Mouse (Mus musculus) left cerebral cortex, postnatal 36 days (tissue): ENCODE data around the gene Cmtm2a. TPM values are rescaled to one million over a fixed set of nuclear protein-coding genes. Genes with fewer than 3 reads are reported as not detected.
"Not testable (repeated sequence)": the region's sequence is repeated elsewhere in the genome, so short reads cannot be mapped to it uniquely, and the experiment has no call there.

Experiments used
- DNase-seq, 2 experiments: peaks; one replicate each; pipeline ENCODE4 v3.0.0; 2021 to 2022; ENCODE audit warnings: low spot score in 2 of 2, mixed read lengths in 1 of 2
- intact Hi-C: fragments of 180-260 bp; cut with DNase I; formaldehyde crosslinking; loops from one replicate; pipeline ENCODE4 v1.15.1; 2025
- total RNA-seq, 2 experiments: library from RNA; stranded (reverse); gene quantifications; 2 replicates each; pipeline ENCODE4 v1.2.3; 2021

Gene Cmtm2a
- total RNA-seq, 2 experiments from 2014 or later: not detected

DNA sequence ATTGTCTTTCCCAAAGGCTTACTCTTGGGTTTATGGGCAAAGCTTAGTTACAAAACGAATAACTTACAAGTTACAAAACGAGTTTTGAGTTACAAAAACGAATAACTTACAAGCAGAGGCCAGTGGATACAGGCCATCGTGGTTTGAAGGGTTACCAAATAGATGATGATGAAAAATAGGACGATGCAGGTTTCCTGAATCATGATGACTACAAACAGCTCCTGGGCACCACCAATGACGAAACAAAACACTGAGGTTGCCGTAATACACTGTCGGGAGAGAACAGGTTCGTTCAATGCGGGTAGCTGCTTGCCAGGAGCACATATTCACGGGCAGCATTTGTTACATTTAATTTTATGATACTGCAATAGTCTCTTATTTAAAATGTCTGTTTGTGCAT is 12.0 kb upstream of the Cmtm2a start:
- DNase-seq: no peak
- intact Hi-C loops: no loop called here

- DNase-seq, intact Hi-C loops: not testable (repeated sequence)
Observed at GRCm38 (mm10) chr8:104302536-104302935, 9.6 kb upstream of the Cmtm2a start.

DNA sequence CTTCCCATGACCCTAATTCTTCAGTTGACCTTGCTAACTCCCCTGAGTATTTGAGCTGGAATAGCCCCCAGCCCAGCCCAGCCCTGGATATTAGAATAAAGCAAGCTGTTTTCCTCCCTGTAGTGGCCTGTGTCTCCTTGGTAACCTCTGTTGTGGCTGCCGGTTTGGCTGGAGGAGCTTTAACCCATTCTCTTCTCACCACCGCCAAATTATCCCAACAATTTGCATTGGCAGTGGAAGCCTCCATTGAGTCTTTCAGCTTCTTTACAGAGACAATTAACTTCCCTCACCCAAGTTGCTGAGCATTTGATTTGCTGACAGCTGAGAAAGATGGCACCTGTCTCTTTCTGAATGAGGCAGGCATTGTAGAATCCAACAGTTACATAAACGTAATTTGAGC is 8.6 kb upstream of the Cmtm2a start:
- intact Hi-C loops, DNase-seq: not testable (repeated sequence)

- intact Hi-C loops: no loop called here
Observed at GRCm38 (mm10) chr8:104294396-104294795, 1.4 kb upstream of the Cmtm2a start.

GRCm38 (mm10) chr8:104268937-104269440 is 24.0 kb downstream of the Cmtm2a start:
- DNase-seq: no peak
- intact Hi-C loops: no loop called here

More at GRCm38 (mm10) chr8:104294396-104294795, 1.4 kb upstream of the Cmtm2a start:
- no peak for DNase-seq

GRCm38 (mm10) chr8:104268368-104268767 is 24.6 kb downstream of the Cmtm2a start:
- intact Hi-C loops: no loop called here

DNA sequence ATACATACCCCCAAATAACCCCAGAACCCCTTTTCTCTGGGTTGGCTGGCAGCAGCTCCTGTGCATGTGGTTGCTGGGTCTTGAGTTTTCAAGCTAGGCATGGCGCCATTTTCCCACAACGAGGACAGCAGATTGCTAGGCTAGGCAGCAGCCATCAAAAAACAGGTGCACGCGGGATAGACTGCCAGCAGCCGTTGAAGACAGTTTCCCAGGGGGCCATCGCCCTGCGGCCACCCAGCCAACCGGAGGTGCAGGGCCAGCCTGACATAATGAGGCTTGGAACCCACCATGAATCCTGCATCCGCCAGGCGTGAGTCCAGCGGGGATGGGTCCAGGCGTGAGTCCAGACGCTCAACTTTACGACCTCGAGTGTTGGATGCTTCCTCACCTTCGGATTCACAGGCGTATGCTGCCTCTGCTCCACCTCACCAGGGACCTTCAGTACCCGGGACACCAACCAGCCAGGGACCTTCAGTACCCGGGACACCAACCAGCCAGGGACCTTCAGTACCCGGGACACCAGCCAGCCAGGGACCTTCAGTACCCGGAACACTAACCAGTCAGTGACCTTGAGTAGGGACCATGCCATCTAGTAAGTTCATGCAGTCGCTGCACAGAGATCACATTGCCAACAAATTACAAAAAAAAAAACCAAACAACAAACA is 28.6 kb downstream of the Cmtm2a start:
- DNase-seq, intact Hi-C loops: not testable (repeated sequence)

More at GRCm38 (mm10) chr8:104268368-104268767, 24.6 kb downstream of the Cmtm2a start:
- no peak for DNase-seq

GRCm38 (mm10) chr8:104261802-104262201 is 31.2 kb downstream of the Cmtm2a start:
- intact Hi-C loops, DNase-seq: not testable (repeated sequence)

- no peak for DNase-seq
- intact Hi-C loops: loop anchor here (5.0 kb wide), 1 partner anchor 89 kb away; no protein-coding TSS in a partner anchor
Observed at GRCm38 (mm10) chr8:104253016-104253415, 40.0 kb downstream of the Cmtm2a start.

- intact Hi-C loops: loop anchor here (5.0 kb wide), 1 partner anchor 91 kb away; no protein-coding TSS in a partner anchor
- no peak for DNase-seq
Observed at GRCm38 (mm10) chr8:104251461-104251860, 41.5 kb downstream of the Cmtm2a start.

GRCm38 (mm10) chr8:104250439-104251367 is 42.3 kb downstream of the Cmtm2a start, which contains the start of gene Cklf:
Gene Cklf (plus strand): TSS chr8:104250861.
- intact Hi-C loops: loop anchor here (5.0 kb wide), 1 partner anchor 92 kb away; no protein-coding TSS in a partner anchor
- DNase-seq: peak; percentile 78 to 81

DNA sequence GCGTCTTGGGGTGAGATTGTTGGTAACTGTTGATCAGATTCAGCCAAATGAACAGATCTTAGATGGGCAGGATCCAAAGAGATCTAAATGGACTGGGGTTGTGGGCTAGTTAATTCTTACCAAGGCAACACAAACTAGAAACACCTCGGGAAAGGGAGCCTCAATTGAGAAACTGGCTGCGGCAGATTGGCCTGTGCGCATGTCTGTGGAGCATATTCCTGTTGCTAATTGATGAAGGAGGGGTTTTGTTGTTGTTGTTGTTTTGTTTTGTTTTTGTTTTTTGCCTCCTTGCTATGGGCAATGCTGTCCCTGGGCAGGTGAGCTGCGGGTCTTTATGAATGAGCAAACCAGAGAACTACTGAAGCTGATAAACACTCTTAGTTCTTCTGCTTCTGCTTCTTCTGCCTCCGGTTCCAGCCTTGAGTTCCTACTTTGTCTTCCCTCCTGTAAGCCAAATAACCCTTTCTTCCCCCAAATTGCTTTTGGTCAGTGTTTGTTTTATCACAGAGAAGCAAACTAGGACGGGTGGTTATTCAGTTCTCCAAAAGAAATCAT is 43.5 kb downstream of the Cmtm2a start:
- intact Hi-C loops: loop anchor here (10.0 kb wide), 1 partner anchor 185 kb away; no protein-coding TSS in a partner anchor
- DNase-seq: no peak

- DNase-seq: peak; percentile 75 to 81
- intact Hi-C loops: loop anchor here (10.0 kb wide), 1 partner anchor 187 kb away; no protein-coding TSS in a partner anchor
Observed at GRCm38 (mm10) chr8:104248276-104248675, 44.7 kb downstream of the Cmtm2a start, which contains the start of gene Tk2. Gene Tk2 (minus strand): TSS chr8:104248558.

DNA sequence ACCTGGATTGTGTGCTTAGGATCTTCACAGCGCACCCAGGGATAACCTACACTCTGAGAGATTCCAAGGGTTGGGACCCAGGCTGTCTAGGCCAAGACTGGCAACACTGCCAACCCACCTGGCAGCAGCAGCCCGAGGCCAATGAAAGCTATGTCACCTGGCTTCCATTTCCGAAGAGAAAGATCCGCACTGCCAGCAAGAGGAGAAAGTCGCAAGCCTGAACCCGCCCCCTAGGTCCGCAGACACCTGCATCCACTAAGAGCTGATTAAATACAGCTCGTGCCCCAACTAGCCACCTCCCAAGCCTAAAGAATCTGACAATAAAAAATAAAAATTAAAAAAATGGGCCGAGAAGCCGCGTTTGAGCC is 45.1 kb downstream of the Cmtm2a start:
- intact Hi-C loops: loop anchor here (10.0 kb wide), 1 partner anchor 187 kb away; no protein-coding TSS in a partner anchor
- DNase-seq: no peak

DNA sequence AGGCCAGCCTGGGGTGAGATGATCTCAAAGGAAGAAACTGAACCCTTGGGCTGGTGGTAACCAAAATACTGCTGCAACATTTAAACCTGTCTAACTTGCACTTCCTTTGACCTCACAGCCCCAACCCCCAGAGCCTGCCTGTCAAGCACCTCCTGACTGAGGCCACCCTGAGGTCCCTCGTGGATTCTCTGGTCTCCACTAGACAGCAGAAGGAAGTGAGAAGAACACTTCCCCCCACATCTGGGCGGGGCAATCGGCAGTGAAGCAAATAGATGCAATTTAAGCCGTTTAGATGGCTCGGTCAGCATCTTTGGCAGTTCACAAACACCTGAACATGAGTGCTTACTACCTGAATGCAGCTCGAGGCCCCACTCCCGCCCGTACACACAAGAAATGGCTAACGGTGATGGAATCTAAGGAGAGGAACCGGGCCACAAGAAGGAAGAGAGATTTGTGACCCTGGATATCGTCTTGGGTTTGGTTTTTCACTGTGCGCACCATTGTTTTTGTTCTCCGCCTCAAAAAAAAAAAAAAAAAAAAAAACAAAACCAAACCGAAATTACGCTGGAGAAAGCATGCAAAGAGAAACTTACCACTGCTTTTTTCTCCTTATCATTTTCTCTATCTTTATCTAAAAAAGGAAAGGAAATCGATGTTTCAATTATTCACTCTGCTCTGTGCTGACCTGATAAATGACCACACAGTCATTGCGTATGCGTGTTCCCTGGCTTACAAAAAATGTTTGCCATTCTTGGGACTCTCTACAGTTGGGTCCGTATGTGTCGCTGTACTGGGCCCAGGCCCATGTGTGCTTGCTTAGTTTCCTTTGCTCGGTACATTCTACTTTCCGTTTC is 45.7 kb downstream of the Cmtm2a start:
- no peak for DNase-seq
- intact Hi-C loops: loop anchor here (10.0 kb wide), 1 partner anchor 188 kb away; no protein-coding TSS in a partner anchor

- intact Hi-C loops: loop anchor here (10.0 kb wide), 1 partner anchor 188 kb away; no protein-coding TSS in a partner anchor
- no peak for DNase-seq
Observed at GRCm38 (mm10) chr8:104246621-104247020, 46.4 kb downstream of the Cmtm2a start.

DNA sequence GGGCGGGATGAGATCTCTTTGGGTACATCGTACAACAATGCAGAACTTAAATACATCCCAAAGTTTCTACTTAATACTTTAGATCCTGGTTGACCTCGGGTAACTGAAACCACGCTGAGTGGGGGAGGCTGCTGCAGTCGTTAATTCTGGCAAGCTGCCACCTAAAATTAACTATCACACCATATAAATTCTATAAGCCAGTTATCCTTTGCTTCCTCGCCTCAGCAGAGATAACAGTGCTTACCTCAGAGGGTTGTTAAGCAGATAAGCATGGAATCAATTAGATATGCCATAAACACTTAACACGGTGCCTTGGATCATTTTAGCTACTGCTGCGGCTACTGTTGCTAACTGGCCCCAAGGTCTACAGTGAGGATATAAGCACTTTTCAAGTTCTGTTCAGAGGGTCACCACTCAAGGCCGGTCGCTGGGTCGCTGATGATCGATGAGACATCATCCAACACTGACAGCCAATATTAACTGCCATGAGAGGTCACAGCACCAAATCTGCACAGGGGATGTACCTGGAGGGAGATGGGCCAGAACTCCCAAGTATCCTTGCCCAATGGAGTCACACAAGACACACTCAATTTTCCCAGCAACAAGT is 50.8 kb downstream of the Cmtm2a start:
- intact Hi-C loops: loop anchor here (10.0 kb wide), 1 partner anchor 193 kb away; no protein-coding TSS in a partner anchor
- DNase-seq: no peak

DNA sequence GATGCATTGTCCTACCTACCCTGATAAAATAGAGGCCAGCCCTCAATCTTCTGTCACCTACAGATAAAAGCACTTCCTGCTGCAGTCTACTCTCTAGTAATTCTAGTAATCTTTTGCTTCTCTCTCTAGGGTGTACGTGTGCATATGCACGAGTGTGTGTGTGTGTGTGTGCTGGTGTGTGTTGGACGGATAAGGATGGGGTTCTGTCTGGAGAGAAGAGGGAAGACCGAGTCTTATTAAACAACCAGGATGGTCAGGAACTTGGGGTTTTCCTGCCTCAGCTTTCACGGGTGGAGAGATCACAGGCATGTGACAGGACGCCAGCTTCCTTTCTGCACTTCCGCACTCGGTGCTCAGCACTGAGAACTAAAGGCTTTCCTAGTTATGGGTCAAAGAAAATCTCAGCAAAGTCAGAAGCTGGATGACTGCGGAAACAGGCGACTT is 53.5 kb downstream of the Cmtm2a start:
- intact Hi-C loops: no loop called here
- DNase-seq: no peak
